Mouse (Mus musculus) liver, postnatal 0 days (tissue): ENCODE measurements around the gene Pcca.

Experiments used
- CTCF ChIP-seq: sonication (generic); IDR thresholded peaks from 2 replicates; pipeline ENCODE4 v1.5.1; 2016; ENCODE audit warnings: antibody characterized with exemption, low read depth
- EP300 ChIP-seq: IDR thresholded peaks from 2 replicates; pipeline ENCODE4 v1.6.1; 2016; ENCODE audit warnings: antibody characterized with exemption, low read depth, mild to moderate bottlenecking

- TF ChIP-seq CTCF (no peak), EP300 (no peak)
Measured at GRCm38 (mm10) chr14:122788199-122788598, 254.1 kb downstream of the Pcca start.
